Comparison of ENCODE assay signal across 15 mouse cellular contexts in the genomic region with DNA sequence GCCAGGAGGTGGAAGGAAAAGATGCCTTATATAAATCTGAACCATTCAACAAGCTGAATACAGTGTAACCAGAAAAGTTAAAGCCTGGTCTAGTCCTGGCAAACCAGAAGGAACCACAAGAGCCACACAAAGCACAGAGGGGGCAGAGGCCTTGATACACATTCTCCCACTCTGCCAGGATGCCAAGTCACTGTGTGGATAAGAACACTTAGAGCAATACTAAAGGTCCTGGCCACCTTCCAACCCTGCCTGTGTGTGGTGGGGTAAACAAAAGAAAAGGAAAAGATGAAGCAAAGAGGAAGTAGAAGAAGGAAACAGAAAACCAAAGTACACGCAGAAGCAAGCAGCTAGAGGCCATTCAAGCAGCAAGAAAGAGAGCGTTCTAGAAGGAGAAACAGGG.
DNase-seq lines count a peak whose midpoint lies in the region; ATAC-seq and TF ChIP-seq lines count a peak whose summit lies in the region.
"Had no signal": no experiment of that assay in that cellular context is flagged by ENCODE, and none has a peak within 500 bp of the region (broad histone marks: within the 10 kb centered on the region; RNA-seq: fewer than 3 reads in every experiment).

No protein-coding gene starts in this region.

- peak; percentile 32 for DNase-seq in hindbrain, postnatal 0 days (ENCODE audit: low spot score)
- DNase-seq in hindbrain, embryonic 11.5 days (ENCODE audit: low spot score), result no peak
- DNase-seq in testis, postnatal 10 days (ENCODE audit: low spot score), result peak; percentile 46
- DNase-seq in testis, postnatal 14 days (ENCODE audit: low spot score), result no peak
- peak; percentile 21 for DNase-seq in lung, adult 2 months
- DNase-seq in stomach, postnatal 0 days (ENCODE audit: low spot score), result peak; percentile 58
- no peak for DNase-seq in adrenal gland, postnatal 14 days
- DNase-seq: cerebellum, postnatal 25 days; heart, postnatal 4 days; kidney, adult 8-10 months; liver had no signal

- ATAC-seq in hindbrain, postnatal 0 days, result no peak
- ATAC-seq in hindbrain, embryonic 11.5 days (ENCODE audit: low FRiP score), result no peak
- peak; percentile 87; the same call in 1 of the 2 replicates for ATAC-seq in stomach, postnatal 0 days (ENCODE audit: low FRiP score, low TSS enrichment)
- ATAC-seq in frontal cortex, adult (ENCODE audit: low TSS enrichment), result no peak; the same call in 1 of the 2 replicates

- no peak overlapping the region for H3K4me2 ChIP-seq in hindbrain, postnatal 0 days (ENCODE audit: low read depth, low read length)
- H3K4me2 ChIP-seq in hindbrain, embryonic 11.5 days (replicated peaks; ENCODE audit: low read depth, low read length), result no peak overlapping the region
- no peak overlapping the region for H3K4me2 ChIP-seq in stomach, postnatal 0 days (replicated peaks; ENCODE audit: low read depth)
- H3K4me2 ChIP-seq: embryonic facial prominence, embryonic 15.5 days; neural tube, embryonic 13.5 days had no signal

- no peaks in the 10 kb centered on the region for H3K9me3 ChIP-seq in hindbrain, postnatal 0 days (ENCODE audit: low read length)
- H3K9me3 ChIP-seq in hindbrain, embryonic 11.5 days (ENCODE audit: control insufficient read depth, low read length), result no peaks in the 10 kb centered on the region
- no peaks in the 10 kb centered on the region for H3K9me3 ChIP-seq in stomach, postnatal 0 days (ENCODE audit: control insufficient read depth, low read length)
- H3K9me3 ChIP-seq: embryonic facial prominence, embryonic 15.5 days; neural tube, embryonic 13.5 days had no signal

- TF ChIP-seq CTCF in hindbrain, postnatal 0 days (IDR thresholded peaks at IDR 0.05; ENCODE audit: low read depth), result no peak
- no peak for TF ChIP-seq CTCF in lung, adult 2 months (IDR thresholded peaks at IDR 0.05; ENCODE audit: insufficient read depth, low read length)
- TF ChIP-seq CTCF in stomach, postnatal 0 days (IDR thresholded peaks at IDR 0.05; ENCODE audit: low read depth), result no peak

- H3K36me3 ChIP-seq in hindbrain, postnatal 0 days (ENCODE audit: insufficient read depth, low read length), result no peaks in the 10 kb centered on the region
- no peaks in the 10 kb centered on the region for H3K36me3 ChIP-seq in hindbrain, embryonic 11.5 days (ENCODE audit: control insufficient read depth, insufficient read depth, low read length)
- H3K36me3 ChIP-seq in stomach, postnatal 0 days (ENCODE audit: control insufficient read depth, insufficient read depth, low read length), result no peaks in the 10 kb centered on the region
- H3K36me3 ChIP-seq: embryonic facial prominence, embryonic 15.5 days; neural tube, embryonic 13.5 days had no signal

- H3K4me1 ChIP-seq in hindbrain, postnatal 0 days (ENCODE audit: insufficient read depth, low read length), result no peaks in the 10 kb centered on the region
- no peaks in the 10 kb centered on the region for H3K4me1 ChIP-seq in hindbrain, embryonic 11.5 days (replicated peaks; ENCODE audit: control insufficient read depth, insufficient read depth, low read length)
- H3K4me1 ChIP-seq in lung, adult 2 months (ENCODE audit: control insufficient read depth, insufficient read depth, low read length), result peaks cover 3% of the 10 kb centered on the region; the same call in 1 of the 2 replicates
- no peaks in the 10 kb centered on the region for H3K4me1 ChIP-seq in stomach, postnatal 0 days (replicated peaks; ENCODE audit: control insufficient read depth, insufficient read depth)
- H3K4me1 ChIP-seq: embryonic facial prominence, embryonic 15.5 days had no signal

- no peak overlapping the region for H3K9ac ChIP-seq in hindbrain, postnatal 0 days (replicated peaks; ENCODE audit: low read length)
- H3K9ac ChIP-seq in hindbrain, embryonic 11.5 days (ENCODE audit: low read depth, low read length), result no peak overlapping the region
- H3K9ac ChIP-seq in stomach, postnatal 0 days (ENCODE audit: low read length), result no peak overlapping the region
- H3K9ac ChIP-seq: embryonic facial prominence, embryonic 15.5 days; neural tube, embryonic 13.5 days had no signal

- WGBS in hindbrain, postnatal 0 days, result 48% methylated on average over 2 of the region's 2 CpGs
- WGBS in hindbrain, embryonic 11.5 days, result 89% methylated on average over 2 of the region's 2 CpGs
- WGBS in lung, adult 2 months, result 16% methylated on average over 2 of the region's 2 CpGs
- WGBS in stomach, postnatal 0 days, result 66% methylated on average over 2 of the region's 2 CpGs

- no peaks in the 10 kb centered on the region for H3K27me3 ChIP-seq in hindbrain, postnatal 0 days (ENCODE audit: insufficient read depth, low read length)
- H3K27me3 ChIP-seq in hindbrain, embryonic 11.5 days (ENCODE audit: control insufficient read depth, insufficient read depth, low read length), result no peaks in the 10 kb centered on the region
- H3K27me3 ChIP-seq in stomach, postnatal 0 days (ENCODE audit: control insufficient read depth, insufficient read depth, low read length), result no peaks in the 10 kb centered on the region
- H3K27me3 ChIP-seq: embryonic facial prominence, embryonic 15.5 days; neural tube, embryonic 13.5 days had no signal

- no peak for TF ChIP-seq EP300 in stomach, postnatal 0 days (optimal IDR thresholded peaks at IDR 0.05)

- peak overlapping the region; percentile 26; the same call in 1 of the 2 replicates for H3K27ac ChIP-seq in hindbrain, postnatal 0 days
- no peak overlapping the region for H3K27ac ChIP-seq in hindbrain, embryonic 11.5 days (ENCODE audit: low read depth, low read length)
- no peak overlapping the region for H3K27ac ChIP-seq in stomach, postnatal 0 days (replicated peaks)
- H3K27ac ChIP-seq: embryonic facial prominence, embryonic 15.5 days; left cerebral cortex, adult 2 months; neural tube, embryonic 13.5 days had no signal

- no peak overlapping the region for H3K4me3 ChIP-seq in hindbrain, postnatal 0 days (ENCODE audit: low read length)
- no peak overlapping the region for H3K4me3 ChIP-seq in hindbrain, embryonic 11.5 days (ENCODE audit: low read depth, low read length)
- no peak overlapping the region for H3K4me3 ChIP-seq in lung, adult 2 months (replicated peaks; ENCODE audit: extremely low read depth, low read depth, low read length)
- no peak overlapping the region for H3K4me3 ChIP-seq in stomach, postnatal 0 days (ENCODE audit: low read depth, low read length)
- H3K4me3 ChIP-seq: embryonic facial prominence, embryonic 15.5 days; left cerebral cortex, adult 2 months; neural tube, embryonic 13.5 days had no signal

- no peak for TF ChIP-seq POLR2A in lung, adult 2 months (IDR thresholded peaks at IDR 0.05; ENCODE audit: borderline replicate concordance, extremely low read depth, low read depth, low read length)

Comparison
In these comparisons a context has a peak if more than half of its experiments do, and no peak if none do; other contexts are left out.
1. DNase-seq: peak in hindbrain, postnatal 0 days (single experiment), testis, postnatal 10 days (single experiment), lung, adult 2 months (single experiment) and stomach, postnatal 0 days (single experiment); none in hindbrain, embryonic 11.5 days (single experiment), testis, postnatal 14 days (single experiment) and adrenal gland, postnatal 14 days (single experiment).